Mouse (Mus musculus) myocyte (in vitro differentiated cells): ENCODE data around the gene Cnst. TPM values are rescaled to one million over a fixed set of nuclear protein-coding genes. Genes with fewer than 3 reads are reported as not detected.

Experiments used
- H3K27me3 ChIP-seq: one replicate; pipeline ENCODE4 v1.6.1; 2011; ENCODE audit not compliant: control insufficient read depth, insufficient read depth, insufficient read length
- H3K36me3 ChIP-seq: one replicate; pipeline ENCODE4 v1.6.1; 2011; ENCODE audit not compliant: control insufficient read depth, insufficient read depth
- H3K4me2 ChIP-seq: one replicate; pipeline ENCODE4 v1.6.1; 2011; ENCODE audit warnings: low read depth, control low read depth
- H3K4me3 ChIP-seq: one replicate; pipeline ENCODE4 v1.5.1; 2011; ENCODE audit warnings: mild to moderate bottlenecking, control low read depth, moderate library complexity
- H3K79me2 ChIP-seq: one replicate; pipeline ENCODE4 v1.6.1; 2011; ENCODE audit not compliant: control insufficient read depth, insufficient read depth
- H3ac ChIP-seq: one replicate; pipeline ENCODE4 v1.6.1; 2011; ENCODE audit not compliant: control insufficient read depth, insufficient read length
- CEBPB ChIP-seq: IDR thresholded peaks from 2 replicates; pipeline ENCODE4 v1.6.1; 2011; ENCODE audit warnings: mild to moderate bottlenecking, moderate library complexity; ENCODE audit not compliant: poor library complexity, insufficient read depth, severe bottlenecking
- E2F4 ChIP-seq: IDR thresholded peaks from one replicate; pipeline ENCODE4 v1.6.1; 2011; ENCODE audit warnings: mild to moderate bottlenecking, control low read depth, moderate library complexity; ENCODE audit not compliant: insufficient read depth
- MAX ChIP-seq: IDR thresholded peaks from one replicate; pipeline ENCODE4 v1.6.1; 2011; ENCODE audit warnings: low read depth, mild to moderate bottlenecking, control low read depth
- MYOD1 ChIP-seq, 3 experiments: IDR thresholded peaks; one replicate each; pipeline ENCODE4 v1.6.1; 2011; ENCODE audit warnings: control low read depth in 2 of 3, low read depth in 2 of 3, mild to moderate bottlenecking in 2 of 3, moderate library complexity in 1 of 3; ENCODE audit not compliant: insufficient read length in 2 of 3, control insufficient read depth in 1 of 3
- MYOG ChIP-seq, 3 experiments: IDR thresholded peaks; one replicate each; pipeline ENCODE4 v1.6.1; 2011; ENCODE audit warnings: control low read depth in 2 of 3, low read depth in 2 of 3, mild to moderate bottlenecking in 2 of 3; ENCODE audit not compliant: insufficient read length in 2 of 3, control insufficient read depth in 1 of 3, insufficient read depth in 1 of 3
- POLR2A ChIP-seq: IDR thresholded peaks from one replicate; pipeline ENCODE4 v1.6.1; 2011; ENCODE audit warnings: low read depth, mild to moderate bottlenecking, control low read depth, moderate library complexity; ENCODE audit not compliant: insufficient read length
- POLR2AphosphoS2 ChIP-seq: IDR thresholded peaks from one replicate; pipeline ENCODE4 v1.6.1; 2011; ENCODE audit warnings: low read depth, control low read depth; ENCODE audit not compliant: insufficient read length
- REST ChIP-seq: IDR thresholded peaks from one replicate; pipeline ENCODE4 v1.6.1; 2011; ENCODE audit warnings: mild to moderate bottlenecking, control low read depth, moderate library complexity; ENCODE audit not compliant: insufficient read depth, insufficient read length
- SRF ChIP-seq: IDR thresholded peaks from one replicate; pipeline ENCODE4 v1.6.1; 2011; ENCODE audit warnings: low read depth; ENCODE audit not compliant: control insufficient read depth, insufficient read length
- TCF12 ChIP-seq: IDR thresholded peaks from one replicate; pipeline ENCODE4 v1.6.1; 2011; ENCODE audit warnings: mild to moderate bottlenecking, control low read depth; ENCODE audit not compliant: poor library complexity, insufficient read depth, severe bottlenecking
- TCF3 ChIP-seq: IDR thresholded peaks from one replicate; pipeline ENCODE4 v1.6.1; 2011; ENCODE audit warnings: low read depth, control low read depth; ENCODE audit not compliant: insufficient read length
- USF1 ChIP-seq: IDR thresholded peaks from one replicate; pipeline ENCODE4 v1.6.1; 2011; ENCODE audit warnings: low read depth, mild to moderate bottlenecking, control low read depth, moderate library complexity
- polyA plus RNA-seq: library from polyadenylated mRNA; unstranded; fragments of >200 nt; fragmentation: generic; extraction: Trizol; gene quantifications from one replicate; pipeline ENCODE4 v1.2.1, GENCODE M21; 2012; ENCODE audit warnings: missing spikeins

The Cnst gene
- polyA plus RNA-seq, 1 experiment = 14.0 TPM

DNA sequence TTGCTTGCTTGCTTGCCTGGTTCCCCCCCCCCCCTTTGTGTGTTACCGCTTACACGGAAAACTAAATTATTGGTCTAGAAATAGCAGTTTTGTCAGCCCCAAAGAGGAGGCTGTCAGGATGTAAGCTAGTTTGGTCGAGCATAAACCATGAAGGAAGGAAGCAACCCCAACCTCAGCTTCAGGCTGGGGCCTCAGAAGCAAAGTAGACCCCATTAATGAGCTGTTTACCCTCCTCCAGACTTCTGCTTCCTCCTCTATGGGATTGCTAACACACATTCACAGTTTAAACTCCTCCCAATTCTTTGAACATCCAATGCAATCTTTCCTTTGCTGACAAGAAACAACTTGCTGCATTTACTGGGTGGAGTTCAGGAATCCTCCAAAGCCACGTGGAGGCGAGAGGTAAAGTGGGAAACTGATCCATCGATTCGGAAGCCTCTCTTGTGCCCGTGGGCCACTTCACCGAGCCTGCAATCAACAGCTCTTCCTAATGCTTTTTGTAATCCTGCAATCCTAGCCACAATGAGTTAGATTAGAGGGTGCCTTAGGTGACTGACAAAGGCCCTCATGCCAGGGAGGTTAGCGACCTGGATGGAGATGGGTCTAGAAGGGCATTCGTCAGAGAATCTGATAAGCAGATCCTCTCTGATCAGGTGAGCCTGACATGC lies 86.7 kb downstream of the Cnst start:
- TF ChIP-seq CEBPB (no peak), MAX (no peak), POLR2A (no peak)
- no peaks in the 10 kb centered on the region for H3K79me2 ChIP-seq
- H3K4me3 ChIP-seq = no peak overlapping the region
- no peaks in the 10 kb centered on the region for H3K36me3 ChIP-seq
- no peak overlapping the region for H3ac ChIP-seq
- no peaks in the 10 kb centered on the region for H3K27me3 ChIP-seq
- no peak overlapping the region for H3K4me2 ChIP-seq

DNA sequence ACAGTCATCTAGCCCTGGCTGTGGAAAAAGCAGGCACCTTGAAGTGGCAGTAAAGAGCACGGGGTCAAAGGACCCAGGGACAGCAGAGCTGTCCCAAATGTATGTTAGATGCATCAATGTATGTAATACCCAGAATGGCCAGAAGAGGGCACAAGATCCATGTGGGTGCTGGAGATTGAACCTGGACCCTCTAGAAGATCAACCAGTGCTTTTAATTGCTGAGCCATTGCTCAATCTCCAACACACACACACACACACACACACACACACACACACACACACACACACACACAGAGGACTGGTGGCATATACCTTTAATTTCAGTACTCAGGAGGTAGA lies 87.2 kb downstream of the Cnst start:
- Histone ChIP-seq H3K4me3 (no peak overlapping the region), H3K27me3 (no peaks in the 10 kb centered on the region), H3K36me3 (no peaks in the 10 kb centered on the region), H3ac (no peak overlapping the region), H3K4me2 (no peak overlapping the region), H3K79me2 (no peaks in the 10 kb centered on the region)
- TF ChIP-seq MYOG (IDR thresholded peaks at IDR 0.05; ENCODE audit: control insufficient read depth in 1 of 3, insufficient read depth in 1 of 3, insufficient read length in 2 of 3, low read depth in 2 of 3) = no peak
- TF ChIP-seq TCF3 = no peak
- TF ChIP-seq REST = no peak
- no peak for TF ChIP-seq MYOD1 (IDR thresholded peaks at IDR 0.05; ENCODE audit: control insufficient read depth in 1 of 3, insufficient read length in 2 of 3, low read depth in 2 of 3)
- TF ChIP-seq POLR2A = no peak

DNA sequence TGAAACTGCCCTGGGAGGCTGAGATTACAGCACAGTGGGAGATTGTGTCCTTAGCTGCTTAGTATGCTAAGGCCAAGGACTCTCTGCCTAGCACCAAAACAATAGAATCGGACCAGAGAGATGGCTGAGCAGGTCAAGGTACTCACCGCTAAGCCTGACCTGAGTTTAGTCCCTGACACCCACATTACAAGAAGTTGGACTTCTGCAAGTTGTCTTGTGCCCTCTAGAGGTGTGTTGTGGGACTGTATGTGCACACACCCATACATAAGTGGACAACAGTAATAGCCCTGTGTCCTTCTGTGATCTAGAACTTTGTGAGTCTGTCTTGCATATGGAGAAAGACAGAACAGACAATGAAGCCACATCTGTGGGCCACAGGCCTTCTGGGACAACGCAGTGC lies 88.0 kb downstream of the Cnst start:
- Histone ChIP-seq H3ac (no peak overlapping the region), H3K4me3 (no peak overlapping the region), H3K79me2 (no peaks in the 10 kb centered on the region), H3K4me2 (no peak overlapping the region), H3K36me3 (no peaks in the 10 kb centered on the region), H3K27me3 (no peaks in the 10 kb centered on the region)
- TF ChIP-seq TCF12 = no peak
- no peak for TF ChIP-seq SRF
- TF ChIP-seq MYOG (IDR thresholded peaks at IDR 0.05; ENCODE audit: control insufficient read depth in 1 of 3, insufficient read depth in 1 of 3, insufficient read length in 2 of 3, low read depth in 2 of 3) = no peak
- TF ChIP-seq TCF3 = no peak

DNA sequence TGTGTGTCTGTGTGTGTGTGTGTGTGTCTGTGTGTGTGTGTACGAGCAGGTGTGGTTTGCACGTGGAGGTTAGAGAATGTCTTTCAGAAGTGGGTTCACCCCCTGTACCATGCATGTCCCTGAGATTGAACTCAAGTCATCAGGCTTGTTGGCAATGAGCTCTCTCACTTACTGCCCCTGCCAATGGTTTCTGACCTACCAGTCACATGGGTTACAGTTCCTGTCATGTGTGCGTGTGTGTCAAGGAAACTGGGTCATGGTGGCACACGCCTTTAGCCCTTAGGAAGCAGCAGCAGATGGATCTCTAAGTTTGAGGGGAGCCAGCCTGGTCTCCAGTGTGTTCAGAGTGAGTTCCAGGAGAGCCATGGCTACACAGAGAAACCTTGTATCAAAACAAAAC lies 96.6 kb downstream of the Cnst start:
- H3K27me3 ChIP-seq = peaks cover 13% of the 10 kb centered on the region
- H3K36me3 ChIP-seq = no peaks in the 10 kb centered on the region
- H3ac ChIP-seq = no peak overlapping the region
- H3K4me3 ChIP-seq = no peak overlapping the region
- no peak for TF ChIP-seq POLR2A
- TF ChIP-seq MYOG (IDR thresholded peaks at IDR 0.05; ENCODE audit: control insufficient read depth in 1 of 3, insufficient read depth in 1 of 3, insufficient read length in 2 of 3, low read depth in 2 of 3) = no peak
- TF ChIP-seq TCF12 = no peak
- no peak for TF ChIP-seq E2F4
- no peak for TF ChIP-seq MYOD1 (IDR thresholded peaks at IDR 0.05; ENCODE audit: control insufficient read depth in 1 of 3, insufficient read length in 2 of 3, low read depth in 2 of 3)
- no peak for TF ChIP-seq SRF
- TF ChIP-seq USF1 = no peak
- no peak for TF ChIP-seq CEBPB
- TF ChIP-seq MAX = no peak
- no peaks in the 10 kb centered on the region for H3K79me2 ChIP-seq
- H3K4me2 ChIP-seq = no peak overlapping the region

DNA sequence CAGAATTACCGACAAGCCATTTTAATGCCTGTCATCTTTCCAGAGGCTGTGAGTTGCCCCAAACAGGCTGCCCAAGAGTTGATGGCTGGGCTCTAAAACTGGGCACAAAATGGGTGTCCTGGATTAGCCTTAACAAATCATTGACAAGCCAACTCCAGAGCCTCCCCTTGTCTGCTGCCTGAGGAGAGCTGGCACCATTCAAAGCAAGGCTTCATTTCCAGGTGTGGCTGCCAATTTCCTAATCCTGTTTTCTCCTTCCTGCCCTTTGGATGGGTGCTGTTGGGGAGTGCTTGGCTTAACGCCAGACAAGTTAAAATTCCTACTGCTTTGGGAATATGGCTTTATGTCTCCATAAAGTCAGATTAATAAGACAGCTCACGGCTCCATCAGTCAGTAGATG lies 98.0 kb downstream of the Cnst start:
- Histone ChIP-seq H3K4me3 (no peak overlapping the region), H3K4me2 (no peak overlapping the region), H3K36me3 (no peaks in the 10 kb centered on the region), H3K27me3 (peaks cover 13% of the 10 kb centered on the region), H3K79me2 (no peaks in the 10 kb centered on the region), H3ac (no peak overlapping the region)
- no peak for TF ChIP-seq MAX
- no peak for TF ChIP-seq CEBPB
- no peak for TF ChIP-seq REST
- no peak for TF ChIP-seq SRF
- TF ChIP-seq MYOD1 (IDR thresholded peaks at IDR 0.05; ENCODE audit: control insufficient read depth in 1 of 3, insufficient read length in 2 of 3, low read depth in 2 of 3) = no peak

DNA sequence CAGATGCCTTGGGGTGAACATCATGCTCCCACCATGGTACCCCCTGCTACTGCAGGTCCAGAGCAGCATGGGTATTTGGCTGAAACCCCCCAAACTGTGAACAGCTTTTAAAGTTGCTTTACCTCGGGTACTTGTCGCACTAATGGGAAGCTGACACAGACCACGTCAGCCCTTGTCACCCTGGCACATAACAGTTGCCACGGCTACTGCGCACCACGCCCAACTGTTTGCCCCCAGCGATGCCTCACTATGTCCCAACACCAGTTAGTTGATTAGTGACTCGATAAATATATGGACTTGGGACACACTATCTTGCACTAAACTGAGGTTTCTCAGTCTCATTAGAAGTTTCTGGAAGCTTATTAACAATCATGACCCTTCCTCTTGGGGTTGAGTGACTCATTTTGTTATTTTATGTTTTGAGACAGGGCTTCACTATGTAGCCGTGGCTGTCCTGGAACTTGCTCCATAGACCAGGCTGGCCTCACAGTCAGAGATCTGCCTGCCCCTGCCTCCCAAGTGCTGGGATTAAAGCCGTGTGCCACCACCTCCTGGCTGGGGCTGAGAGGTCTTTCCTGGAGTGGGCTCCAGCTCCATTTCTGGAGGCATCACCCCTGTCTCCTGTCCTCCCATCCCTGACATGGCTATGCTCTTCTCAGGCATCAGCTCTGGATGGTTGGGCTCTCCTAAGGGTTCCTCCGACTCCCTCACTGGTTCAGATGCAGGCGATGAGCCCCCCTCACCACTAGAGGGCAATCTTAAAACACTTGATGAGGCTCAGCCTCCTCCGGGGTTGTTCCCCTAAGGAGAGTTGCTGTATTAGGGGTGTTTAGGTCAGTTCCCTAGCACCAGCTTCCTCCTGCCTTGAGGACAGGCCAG lies 99.2 kb downstream of the Cnst start:
- H3K36me3 ChIP-seq = no peaks in the 10 kb centered on the region
- H3K27me3 ChIP-seq = peaks cover 13% of the 10 kb centered on the region
- H3ac ChIP-seq = no peak overlapping the region
- peak overlapping the region; percentile 68 for H3K4me2 ChIP-seq
- no peak for TF ChIP-seq E2F4
- TF ChIP-seq TCF12 = no peak
- no peak for TF ChIP-seq MYOG (IDR thresholded peaks at IDR 0.05; ENCODE audit: control insufficient read depth in 1 of 3, insufficient read depth in 1 of 3, insufficient read length in 2 of 3, low read depth in 2 of 3)
- TF ChIP-seq POLR2AphosphoS2 = no peak
- TF ChIP-seq REST = no peak
- no peak for TF ChIP-seq USF1
- no peak for TF ChIP-seq SRF
- no peak for TF ChIP-seq TCF3
- no peak for TF ChIP-seq MAX
- H3K4me3 ChIP-seq = no peak overlapping the region
- H3K79me2 ChIP-seq = no peaks in the 10 kb centered on the region
